Mouse (Mus musculus) stomach, postnatal 0 days (tissue): ENCODE measurements around the gene Hmox2. TPM values are rescaled to one million over a fixed set of nuclear protein-coding genes. Genes with fewer than 3 reads are reported as not detected.
A peak's percentile ranks its signal among the peaks of the same experiment; 100 is the strongest.

ENCODE experiments used
- ATAC-seq: fragments of 200-750 bp; cut with Nextera tagmentation; 2 replicates; pipeline ENCODE4 v1.8.0; 2017; ENCODE audit not compliant: low FRiP score, low TSS enrichment
- DNase-seq: peaks from one replicate; pipeline ENCODE4 v3.0.0-alpha.2; 2016; ENCODE audit warnings: low spot score
- H3K27ac ChIP-seq: fragments of 300-500 bp; sonication (generic); replicated peaks from 2 replicates; pipeline ENCODE4 v1.5.1; 2014; ENCODE audit warnings: mild to moderate bottlenecking, control low read depth
- H3K27me3 ChIP-seq: fragments of 300-500 bp; sonication (generic); 2 replicates; pipeline ENCODE4 v1.6.1; 2014; ENCODE audit warnings: low read length; ENCODE audit not compliant: control insufficient read depth, insufficient read depth
- H3K36me3 ChIP-seq: fragments of 300-500 bp; sonication (generic); 2 replicates; pipeline ENCODE4 v1.6.1; 2014; ENCODE audit warnings: low read length, mixed read lengths; ENCODE audit not compliant: control insufficient read depth, insufficient read depth
- H3K4me1 ChIP-seq: fragments of 300-500 bp; sonication (generic); replicated peaks from 2 replicates; pipeline ENCODE4 v1.6.1; 2014; ENCODE audit warnings: antibody characterized with exemption; ENCODE audit not compliant: control insufficient read depth, insufficient read depth
- H3K4me2 ChIP-seq: fragments of 300-500 bp; sonication (generic); replicated peaks from 2 replicates; pipeline ENCODE4 v1.6.1; 2014; ENCODE audit warnings: low read depth, mild to moderate bottlenecking, control low read depth, moderate library complexity
- H3K4me3 ChIP-seq: fragments of 300-500 bp; sonication (generic); 2 replicates; pipeline ENCODE4 v1.5.1; 2014; ENCODE audit warnings: low read depth, low read length, control low read depth
- H3K9ac ChIP-seq: fragments of 300-500 bp; sonication (generic); 2 replicates; pipeline ENCODE4 v1.6.1; 2014; ENCODE audit warnings: mild to moderate bottlenecking, low read length, control low read depth, mixed read lengths
- H3K9me3 ChIP-seq: fragments of 300-500 bp; sonication (generic); 2 replicates; pipeline ENCODE4 v1.6.1; 2016; ENCODE audit warnings: low read length; ENCODE audit not compliant: control insufficient read depth
- CTCF ChIP-seq: IDR thresholded peaks from 2 replicates; pipeline ENCODE4 v1.5.1; 2016; ENCODE audit warnings: antibody characterized with exemption, low read depth, mild to moderate bottlenecking, moderate library complexity
- EP300 ChIP-seq: optimal IDR thresholded peaks from 2 replicates; pipeline ENCODE3; 2016; ENCODE audit warnings: antibody characterized with exemption
- WGBS: fragments of 180-500 bp; shearing (Covaris S2); extraction: QIAGEN DNeasy Blood & Tissue Kit; methylation state at CpG from one replicate; pipeline ENCODE4 v1.1.7; 2014; 5-methylcytosine and 5-hydroxymethylcytosine counted together
- polyA plus RNA-seq: library from polyadenylated mRNA; unstranded; fragments of >200 nt; fragmentation: Nextera tagmentation; extraction: Ambion mirVana; gene quantifications from 2 replicates; pipeline ENCODE4 v1.2.1, GENCODE M21; 2015

The Hmox2 gene
- polyA plus RNA-seq, 1 experiment from 2014 or later: 57.4 TPM

DNA sequence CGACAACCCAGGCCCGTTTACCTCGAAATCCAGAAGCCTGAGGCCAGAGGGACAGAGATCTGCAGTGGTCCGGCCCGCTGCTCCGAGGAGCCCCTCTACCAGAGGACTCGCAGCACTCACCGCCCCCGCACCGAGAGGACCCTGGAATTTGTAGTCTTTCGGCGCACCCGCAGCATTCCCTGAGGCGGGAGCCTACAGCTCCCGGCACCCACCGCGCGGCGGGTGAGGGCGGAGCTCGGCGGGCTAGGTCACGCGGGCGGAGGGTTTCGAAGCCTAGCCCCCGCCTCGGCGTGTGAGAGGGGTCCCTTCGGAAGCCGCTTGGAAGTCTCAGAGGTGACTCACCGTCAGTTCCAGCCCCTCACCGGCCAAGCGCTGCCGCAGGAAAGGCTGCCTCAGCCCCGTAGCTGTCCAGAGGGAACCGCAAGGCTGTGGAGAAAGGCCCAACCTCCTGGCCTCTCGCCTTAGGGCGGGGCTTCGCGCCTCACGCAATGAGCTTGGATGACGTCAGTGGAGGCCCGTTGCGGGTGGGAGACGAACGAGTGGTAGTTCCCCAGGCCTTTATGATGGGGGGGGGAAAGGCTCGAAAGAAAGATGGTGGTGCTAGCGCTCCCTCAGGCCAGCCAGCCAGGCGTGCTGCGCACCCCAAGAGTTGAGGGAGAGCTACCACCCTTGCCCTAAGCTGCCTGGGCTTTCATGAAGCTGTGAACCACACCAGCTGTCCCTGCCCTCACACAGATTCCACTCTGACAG, 63.8 kb downstream of the Hmox2 start, which contains the start of gene Cdip1:
TSS of gene Cdip1 (minus strand) at position 483 of the 750 bp plus-strand sequence.
- Histone ChIP-seq H3K4me1 (0 out of 2 replicates have a peak, but pooled peaks cover 4% of the 10 kb centered on the region), H3K4me3 (peak within 1 kb of the TSS; percentile 56), H3K9ac (peak within 1 kb of the TSS; percentile 68), H3K36me3 (no peaks in the 10 kb centered on the region), H3K27ac (peak within 1 kb of the TSS; percentile 97), H3K4me2 (peak within 1 kb of the TSS; percentile 79), H3K27me3 (no peaks in the 10 kb centered on the region), H3K9me3 (no peaks in the 10 kb centered on the region)
- peak; percentile 98 for ATAC-seq
- TF ChIP-seq EP300 (no peak), CTCF (peak; percentile 15; the same call in 1 of the 2 replicates)
- under 1% methylated on average over 51 of the region's 51 CpGs for WGBS
- peak; percentile 93 for DNase-seq

DNA sequence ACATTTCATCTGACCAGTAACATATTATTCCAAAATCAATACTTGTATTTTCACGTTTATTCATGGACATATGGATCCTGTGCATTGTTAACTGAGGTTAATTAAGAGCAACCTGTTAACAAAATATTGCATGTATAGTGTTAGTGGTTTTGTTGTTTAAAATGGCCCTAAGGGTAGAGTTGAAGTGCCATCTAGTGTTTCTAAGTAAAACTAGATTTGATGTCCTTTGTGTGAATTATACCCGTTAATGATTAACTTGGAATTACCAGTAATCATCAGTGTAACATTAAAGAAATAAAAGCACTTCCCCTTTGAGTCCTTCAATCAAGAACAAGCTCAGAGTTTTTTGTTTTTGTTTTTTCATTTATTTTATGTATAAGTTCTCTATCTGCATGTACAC, 65.2 kb downstream of the Hmox2 start:
- Histone ChIP-seq H3K4me3 (no peak overlapping the region), H3K4me1 (0 out of 2 replicates have a peak, but pooled peaks cover 4% of the 10 kb centered on the region), H3K4me2 (no peak overlapping the region), H3K9ac (no peak overlapping the region), H3K9me3 (no peaks in the 10 kb centered on the region), H3K27me3 (no peaks in the 10 kb centered on the region), H3K27ac (no peak overlapping the region), H3K36me3 (no peaks in the 10 kb centered on the region)
- no peak for DNase-seq
- no peak for ATAC-seq
- WGBS: 56% methylated on average over 2 of the region's 2 CpGs
- no peak for TF ChIP-seq EP300
- peak; percentile 74 for TF ChIP-seq CTCF

DNA sequence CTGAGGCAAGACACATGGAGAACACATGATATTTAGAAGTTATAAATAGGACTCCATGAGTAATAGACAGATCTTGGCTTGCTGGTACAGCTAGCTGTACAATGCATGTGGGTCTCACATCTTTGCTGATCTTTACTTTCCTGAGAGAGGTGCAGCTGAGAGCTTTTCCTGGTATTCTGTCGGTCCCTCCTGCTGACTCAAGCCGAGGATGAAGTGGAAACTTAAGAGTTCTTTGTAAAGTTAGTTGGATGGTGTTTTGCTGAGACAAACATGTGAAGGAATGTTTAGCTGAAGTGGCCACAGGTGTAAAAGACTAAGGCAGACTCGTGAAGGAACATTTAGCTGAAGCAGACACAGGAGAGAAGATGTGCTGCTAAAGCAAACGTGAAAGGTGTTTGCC, 70.5 kb downstream of the Hmox2 start:
- no peak overlapping the region for H3K27ac ChIP-seq

More for the DNA sequence above, 70.5 kb downstream of the Hmox2 start:
- Histone ChIP-seq H3K9me3 (no peaks in the 10 kb centered on the region), H3K4me1 (no peaks in the 10 kb centered on the region), H3K4me2 (no peak overlapping the region), H3K36me3 (no peaks in the 10 kb centered on the region), H3K4me3 (no peak overlapping the region), H3K27me3 (no peaks in the 10 kb centered on the region), H3K9ac (no peak overlapping the region)
- TF ChIP-seq EP300: no peak
- no peak for TF ChIP-seq CTCF
- WGBS: 77% methylated on average over 4 of the region's 4 CpGs
- ATAC-seq (no peak), DNase-seq (no peak)

Other genes starting within 250 kb of the Hmox2 start
- 2.8 and 3.1 TPM in 2 replicates for gene Srl, start 184.5 kb upstream of the Hmox2 start, polyA plus RNA-seq
- gene Tfap4, start 166.5 kb upstream of the Hmox2 start, polyA plus RNA-seq: 8.9 and 10.6 TPM in 2 replicates
- gene Glis2, start 131.6 kb upstream of the Hmox2 start, polyA plus RNA-seq: 11.6 and 11.7 TPM in 2 replicates
- 65.4 and 71.9 TPM in 2 replicates for gene Pam16, start 101.4 kb upstream of the Hmox2 start, polyA plus RNA-seq
- gene Vasn, start 86.4 kb upstream of the Hmox2 start, polyA plus RNA-seq: 8.8 and 9.6 TPM in 2 replicates
- 47.0 and 49.2 TPM in 2 replicates for gene Dnaja3, start 86.4 kb upstream of the Hmox2 start, polyA plus RNA-seq
- gene Coro7, start 46.6 kb upstream of the Hmox2 start, polyA plus RNA-seq: 7.6 and 8.1 TPM in 2 replicates
- gene Nmral1, start 7.0 kb upstream of the Hmox2 start, polyA plus RNA-seq: 15.5 and 17.2 TPM in 2 replicates
- gene Cdip1, start 63.9 kb downstream of the Hmox2 start, polyA plus RNA-seq: 35.4 and 38.8 TPM in 2 replicates
- 0.23 and 0.32 TPM in 2 replicates for gene 4930562C15Rik, start 109.1 kb downstream of the Hmox2 start, polyA plus RNA-seq
- gene Ubald1, start 154.0 kb downstream of the Hmox2 start, polyA plus RNA-seq: 32.1 and 40.0 TPM in 2 replicates
- gene Mgrn1, start 159.9 kb downstream of the Hmox2 start, polyA plus RNA-seq: 43.0 and 44.0 TPM in 2 replicates
- 92.9 and 93.6 TPM in 2 replicates for gene Nudt16l1, start 212.4 kb downstream of the Hmox2 start, polyA plus RNA-seq
- gene Anks3, start 237.8 kb downstream of the Hmox2 start, polyA plus RNA-seq: 21.6 and 22.7 TPM in 2 replicates